Mouse (Mus musculus): ENCODE data around the gene Hcrt. TPM values are rescaled to one million over a fixed set of nuclear protein-coding genes. Genes with fewer than 3 reads are reported as not detected.

The Hcrt gene
- polyA plus RNA-seq, 1 experiment from 2014 or later: not detected

GRCm38 (mm10) chr11:100761547-100762045, 1.1 kb downstream of the Hcrt start:
- H3K27me3 ChIP-seq: peaks cover 50% of the 10 kb centered on the region
- peak overlapping the region; percentile 19; the same call in 1 of the 2 replicates for H3K9ac ChIP-seq
- H3K4me3 ChIP-seq (replicated peaks): peak overlapping the region; percentile 41
- H3K4me1 ChIP-seq: peaks cover 21% of the 10 kb centered on the region
- peak overlapping the region; percentile 69 for H3K4me2 ChIP-seq
- no peaks in the 10 kb centered on the region for H3K36me3 ChIP-seq
- no peaks in the 10 kb centered on the region for H3K9me3 ChIP-seq (replicated peaks)
- H3K27ac ChIP-seq: no peak overlapping the region
- under 1% methylated on average over 27 of the region's 27 CpGs for WGBS
- peak; percentile 76 for ATAC-seq (replicated peaks; ENCODE audit: low FRiP score)

GRCm38 (mm10) chr11:100759611-100760233, 3.0 kb downstream of the Hcrt start, which contains the start of gene Kcnh4:
Gene Kcnh4 (minus strand): TSS chr11:100759942.
- peak within 1 kb of the TSS; percentile 68 for H3K4me2 ChIP-seq
- H3K9ac ChIP-seq: no peak within 1 kb of the TSS
- 2% methylated on average over 51 of the region's 51 CpGs for WGBS
- H3K36me3 ChIP-seq: no peaks in the 10 kb centered on the region
- no peaks in the 10 kb centered on the region for H3K9me3 ChIP-seq (replicated peaks)
- no peak for ATAC-seq (replicated peaks; ENCODE audit: low FRiP score)
- H3K27me3 ChIP-seq: peaks cover 58% of the 10 kb centered on the region
- H3K27ac ChIP-seq: no peak within 1 kb of the TSS
- peak within 1 kb of the TSS; percentile 37 for H3K4me3 ChIP-seq (replicated peaks)
- peaks cover 21% of the 10 kb centered on the region for H3K4me1 ChIP-seq

- ATAC-seq (replicated peaks; ENCODE audit: low FRiP score): no peak
- no peak overlapping the region for H3K27ac ChIP-seq
- peaks cover 21% of the 10 kb centered on the region for H3K4me1 ChIP-seq
- no peaks in the 10 kb centered on the region for H3K9me3 ChIP-seq (replicated peaks)
- H3K36me3 ChIP-seq: no peaks in the 10 kb centered on the region
- H3K9ac ChIP-seq: no peak overlapping the region
- peak overlapping the region; percentile 37 for H3K4me3 ChIP-seq (replicated peaks)
- 2% methylated on average over 34 of the region's 35 CpGs for WGBS
- peaks cover 58% of the 10 kb centered on the region for H3K27me3 ChIP-seq
- peak overlapping the region; percentile 68 for H3K4me2 ChIP-seq
Observed at GRCm38 (mm10) chr11:100758707-100759610, 3.8 kb downstream of the Hcrt start.

GRCm38 (mm10) chr11:100757566-100757965, 5.2 kb downstream of the Hcrt start:
- Histone ChIP-seq H3K36me3 (no peaks in the 10 kb centered on the region), H3K27me3 (peaks cover 56% of the 10 kb centered on the region), H3K4me2 (no peak overlapping the region), H3K9me3 (replicated peaks) (no peaks in the 10 kb centered on the region), H3K4me3 (replicated peaks) (no peak overlapping the region), H3K9ac (no peak overlapping the region), H3K4me1 (peaks cover 21% of the 10 kb centered on the region), H3K27ac (no peak overlapping the region)
- no peak for ATAC-seq (replicated peaks; ENCODE audit: low FRiP score)
- WGBS: 86% methylated on average over 12 of the region's 12 CpGs

- Histone ChIP-seq H3K36me3 (no peaks in the 10 kb centered on the region), H3K9ac (no peak overlapping the region), H3K4me3 (replicated peaks) (no peak overlapping the region), H3K27me3 (peaks cover 52% of the 10 kb centered on the region), H3K9me3 (replicated peaks) (no peaks in the 10 kb centered on the region), H3K4me1 (peaks cover 19% of the 10 kb centered on the region), H3K27ac (no peak overlapping the region), H3K4me2 (no peak overlapping the region)
- WGBS: 63% methylated on average over 6 of the region's 6 CpGs
- no peak for ATAC-seq (replicated peaks; ENCODE audit: low FRiP score)
Observed at GRCm38 (mm10) chr11:100756476-100756875, 6.3 kb downstream of the Hcrt start.

GRCm38 (mm10) chr11:100754693-100755057, 8.1 kb downstream of the Hcrt start:
- Histone ChIP-seq H3K27ac (no peak overlapping the region), H3K4me3 (replicated peaks) (no peak overlapping the region), H3K36me3 (no peaks in the 10 kb centered on the region), H3K27me3 (peaks cover 43% of the 10 kb centered on the region), H3K4me2 (no peak overlapping the region), H3K9ac (no peak overlapping the region), H3K4me1 (peaks cover 15% of the 10 kb centered on the region), H3K9me3 (replicated peaks) (no peaks in the 10 kb centered on the region)
- no peak for ATAC-seq (replicated peaks; ENCODE audit: low FRiP score)
- WGBS: 91% methylated on average over 3 of the region's 3 CpGs

GRCm38 (mm10) chr11:100754021-100754692, 8.6 kb downstream of the Hcrt start:
- Histone ChIP-seq H3K4me3 (replicated peaks) (no peak overlapping the region), H3K27ac (no peak overlapping the region), H3K27me3 (peaks cover 43% of the 10 kb centered on the region), H3K4me2 (no peak overlapping the region), H3K4me1 (peaks cover 14% of the 10 kb centered on the region), H3K9me3 (replicated peaks) (no peaks in the 10 kb centered on the region), H3K9ac (no peak overlapping the region), H3K36me3 (no peaks in the 10 kb centered on the region)
- no peak for ATAC-seq (replicated peaks; ENCODE audit: low FRiP score)
- 84% methylated on average over 12 of the region's 12 CpGs for WGBS

GRCm38 (mm10) chr11:100752294-100752693, 10.4 kb downstream of the Hcrt start:
- H3K9ac ChIP-seq: no peak overlapping the region
- no peak overlapping the region for H3K4me3 ChIP-seq (replicated peaks)
- no peak overlapping the region for H3K27ac ChIP-seq
- H3K36me3 ChIP-seq: no peaks in the 10 kb centered on the region
- no peak for ATAC-seq (replicated peaks; ENCODE audit: low FRiP score)
- WGBS: 26% methylated on average over 10 of the region's 10 CpGs
- H3K9me3 ChIP-seq (replicated peaks): no peaks in the 10 kb centered on the region
- 0 out of 2 replicates have a peak, but pooled peaks cover 8% of the 10 kb centered on the region for H3K4me1 ChIP-seq
- H3K27me3 ChIP-seq: peaks cover 39% of the 10 kb centered on the region
- H3K4me2 ChIP-seq: no peak overlapping the region

GRCm38 (mm10) chr11:100750127-100750526, 12.6 kb downstream of the Hcrt start:
- Histone ChIP-seq H3K27ac (no peak overlapping the region), H3K36me3 (no peaks in the 10 kb centered on the region), H3K9ac (no peak overlapping the region), H3K9me3 (replicated peaks) (no peaks in the 10 kb centered on the region), H3K4me1 (0 out of 2 replicates have a peak, but pooled peaks cover 8% of the 10 kb centered on the region), H3K4me2 (no peak overlapping the region), H3K27me3 (peaks cover 41% of the 10 kb centered on the region), H3K4me3 (replicated peaks) (no peak overlapping the region)
- 90% methylated on average over 16 of the region's 16 CpGs for WGBS
- no peak for ATAC-seq (replicated peaks; ENCODE audit: low FRiP score)

- no peak for ATAC-seq (replicated peaks; ENCODE audit: low FRiP score)
- H3K4me2 ChIP-seq: no peak overlapping the region
- 44% methylated on average over 25 of the region's 25 CpGs for WGBS
Observed at GRCm38 (mm10) chr11:100749469-100749868, 13.3 kb downstream of the Hcrt start.

GRCm38 (mm10) chr11:100748620-100749019, 14.1 kb downstream of the Hcrt start:
- H3K27ac ChIP-seq: no peak overlapping the region
- H3K4me2 ChIP-seq: no peak overlapping the region
- no peaks in the 10 kb centered on the region for H3K9me3 ChIP-seq (replicated peaks)
- peaks cover 38% of the 10 kb centered on the region for H3K27me3 ChIP-seq
- ATAC-seq (replicated peaks; ENCODE audit: low FRiP score): no peak
- no peak overlapping the region for H3K4me3 ChIP-seq (replicated peaks)
- 0 out of 2 replicates have a peak, but pooled peaks cover 8% of the 10 kb centered on the region for H3K4me1 ChIP-seq
- WGBS: 61% methylated on average over 4 of the region's 4 CpGs
- H3K36me3 ChIP-seq: no peaks in the 10 kb centered on the region
- H3K9ac ChIP-seq: no peak overlapping the region

More at GRCm38 (mm10) chr11:100749469-100749868, 13.3 kb downstream of the Hcrt start:
- H3K9ac ChIP-seq: no peak overlapping the region
- peaks cover 38% of the 10 kb centered on the region for H3K27me3 ChIP-seq
- no peak overlapping the region for H3K27ac ChIP-seq
- H3K4me3 ChIP-seq (replicated peaks): no peak overlapping the region
- H3K4me1 ChIP-seq: 0 out of 2 replicates have a peak, but pooled peaks cover 8% of the 10 kb centered on the region
- no peaks in the 10 kb centered on the region for H3K36me3 ChIP-seq
- H3K9me3 ChIP-seq (replicated peaks): no peaks in the 10 kb centered on the region
